Mouse (Mus musculus) inflammation-experienced regulatory T-cells, adult 6 months (primary cell): ENCODE measurements around the gene Slc6a5. TPM values are rescaled to one million over a fixed set of nuclear protein-coding genes. Genes with fewer than 3 reads are reported as not detected.

Source experiments
- ATAC-seq: one replicate; pipeline ENCODE4 v1.8.0; 2017
- polyA plus RNA-seq, 3 experiments: library from polyadenylated mRNA; unstranded; fragments of 100-300 nt; shearing (Covaris generic); gene quantifications; one replicate each; pipeline ENCODE4 v1.2.1; 2017

Slc6a5 gene
- polyA plus RNA-seq, 3 experiments from 2014 or later = not detected

- no peak for ATAC-seq
Measured at GRCm38 (mm10) chr7:49984698-49985097, 74.8 kb downstream of the Slc6a5 start.

GRCm38 (mm10) chr7:49985947-49986346 lies 76.0 kb downstream of the Slc6a5 start:
- no peak for ATAC-seq

DNA sequence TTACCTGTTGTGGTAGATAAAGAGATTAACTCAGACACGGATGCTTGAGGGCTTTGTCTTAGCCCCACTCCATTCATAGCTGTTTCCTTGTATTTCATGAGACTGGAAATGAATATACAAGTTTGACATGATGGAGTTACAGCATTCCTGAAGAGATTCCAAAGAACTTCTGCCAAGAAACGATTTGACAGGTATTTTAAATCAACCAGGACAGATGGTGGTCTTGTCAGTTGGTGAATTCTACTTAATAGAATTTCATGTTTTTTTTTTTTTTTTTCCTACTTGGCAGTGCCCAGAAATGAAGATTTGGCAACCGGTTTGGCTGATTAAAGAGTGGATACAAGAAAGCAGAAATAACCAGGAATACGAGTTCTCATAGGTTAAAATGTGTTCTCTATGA lies 89.4 kb downstream of the Slc6a5 start:
- ATAC-seq = no peak

DNA sequence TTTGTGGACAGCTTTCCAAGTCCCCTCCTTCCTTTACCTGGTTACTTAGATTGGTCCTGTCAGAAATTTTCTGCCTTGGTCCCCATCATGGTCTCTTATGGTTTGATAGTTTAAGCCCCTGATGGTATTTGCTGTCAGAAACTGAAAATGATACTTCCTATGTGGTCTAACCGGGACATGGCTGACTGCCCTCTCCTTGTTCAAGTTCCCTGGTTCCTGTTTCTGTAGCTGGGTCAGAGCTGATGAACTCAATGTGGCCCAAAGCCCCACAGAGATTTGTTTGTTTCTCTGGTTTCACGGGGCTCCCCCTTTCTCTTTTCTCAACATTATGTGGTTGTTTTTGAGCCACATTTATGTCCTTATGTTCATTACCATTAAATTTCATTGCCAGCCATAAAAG lies 95.3 kb downstream of the Slc6a5 start:
- ATAC-seq = no peak

Other genes with a start within 250 kb of the Slc6a5 start
- 10 to 100 TPM; 39.3 to 48.3 (median 44.2) TPM for gene Htatip2, start 151.0 kb upstream of the Slc6a5 start, polyA plus RNA-seq
- 10 to 100 TPM in 2 of 3 experiments, 1 to 10 TPM in 1; 7.8 to 13.2 (median 12.8) TPM for gene Prmt3, start 131.8 kb upstream of the Slc6a5 start, polyA plus RNA-seq
- not detected for gene Nell1, start 64.7 kb downstream of the Slc6a5 start, polyA plus RNA-seq